Mouse (Mus musculus) natural killer cell, adult 2 months (primary cell): ENCODE measurements around the gene Zfp12.

Source experiments
- DNase-seq, 2 experiments: peaks; one replicate each; pipeline ENCODE4 v3.0.0; 2022; ENCODE audit warnings: low spot score in 2 of 2

Gene Zfp12

DNA sequence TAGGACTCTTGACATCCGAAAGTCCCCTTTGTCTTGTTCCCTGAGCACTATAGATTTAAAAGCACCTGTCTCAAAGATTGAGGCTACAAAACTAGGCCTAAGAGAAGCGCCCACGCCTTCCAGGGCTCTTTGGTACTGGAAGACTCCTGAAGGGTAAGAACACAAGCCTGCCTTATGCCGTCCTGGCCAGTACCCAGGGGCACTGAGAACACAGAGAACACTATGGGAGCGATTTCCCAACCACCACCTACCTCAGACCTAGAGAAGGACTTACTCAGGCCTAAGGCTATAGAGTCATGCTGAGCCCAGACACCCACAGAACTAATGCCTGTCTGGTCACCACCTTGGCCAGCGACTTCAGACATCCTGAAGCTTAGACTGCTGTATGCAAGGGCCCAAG, 31.8 kb downstream of the Zfp12 start:
- no peak for DNase-seq

DNA sequence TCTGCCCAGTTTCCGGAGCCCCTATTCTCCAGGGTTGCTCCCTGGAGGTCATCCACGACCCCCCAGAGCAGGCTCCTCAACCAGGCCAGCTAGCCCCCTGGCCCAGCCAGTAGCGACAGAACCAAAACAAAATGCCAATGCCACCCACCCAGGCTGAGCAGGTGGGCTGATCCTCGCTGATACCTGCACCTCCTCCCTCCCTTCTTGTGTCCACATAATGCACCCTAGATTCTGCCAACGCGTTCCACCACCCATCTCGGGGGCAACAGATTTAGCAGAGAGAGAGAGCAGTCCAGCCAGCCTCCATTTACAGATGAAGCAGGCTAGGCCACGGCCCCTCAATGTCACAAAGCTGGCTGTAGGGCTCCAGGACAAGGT, 34.0 kb downstream of the Zfp12 start:
- no peak for DNase-seq

DNA sequence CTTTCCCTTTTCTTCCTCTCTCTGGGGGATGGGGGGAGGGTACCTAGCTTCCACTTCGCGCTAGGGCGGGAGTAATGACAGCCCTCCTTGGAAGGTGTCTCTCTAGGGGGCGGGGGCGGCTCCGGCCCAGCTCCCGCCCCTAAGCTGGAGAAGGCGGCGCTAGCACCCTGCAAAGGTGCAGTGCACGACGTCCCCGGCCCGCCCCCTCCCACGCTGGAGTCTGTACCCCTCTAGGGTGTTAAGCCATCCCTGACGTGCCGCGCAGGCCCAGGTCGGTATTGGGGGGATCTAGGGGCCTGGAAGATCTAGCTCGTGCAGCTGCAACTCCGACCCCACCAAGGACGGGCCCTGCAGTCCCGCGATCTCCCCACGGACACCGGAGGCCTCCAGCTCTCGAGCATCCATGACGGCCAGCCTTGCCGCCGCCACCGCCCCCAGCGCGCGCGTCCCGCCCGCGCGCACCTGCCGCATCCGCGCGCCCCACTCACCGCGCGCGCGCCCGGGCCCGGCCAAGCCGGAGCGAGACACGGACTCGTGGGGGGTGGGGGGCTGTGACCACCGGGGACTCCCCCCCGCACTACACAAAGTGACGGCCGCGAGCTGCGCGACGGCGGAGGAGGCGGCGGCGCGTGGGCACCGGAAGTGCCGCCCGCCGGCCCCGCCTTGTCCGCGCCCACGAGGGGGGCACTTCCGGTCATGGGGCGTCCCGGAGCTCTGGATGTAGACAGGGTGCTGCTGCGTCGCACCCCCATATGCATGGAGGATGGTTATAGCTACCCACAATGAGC, 34.6 kb downstream of the Zfp12 start, which contains the start of gene Zfp316:
Gene Zfp316 (minus strand): TSS at position 660 of the 788 bp plus-strand sequence.
- peak; percentile 48 to 53 for DNase-seq

DNA sequence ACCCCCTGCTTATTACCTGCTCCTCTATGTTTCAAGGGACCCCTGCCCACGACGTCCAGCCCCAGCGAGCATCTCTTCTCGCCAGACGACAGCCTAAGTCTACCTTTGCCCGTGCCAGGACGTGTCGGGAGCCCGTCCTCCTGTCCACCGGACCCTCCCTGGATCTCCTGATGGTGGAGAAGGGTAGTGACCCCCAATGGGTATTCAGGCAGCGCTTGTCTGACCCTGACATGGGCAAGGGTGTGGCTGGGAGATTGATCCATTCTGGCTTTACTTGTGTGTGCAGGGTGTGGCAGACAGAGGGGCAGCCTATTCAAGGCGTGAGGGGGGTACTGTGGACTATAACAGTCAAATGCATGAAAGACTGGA, 35.2 kb downstream of the Zfp12 start:
- no peak for DNase-seq

DNA sequence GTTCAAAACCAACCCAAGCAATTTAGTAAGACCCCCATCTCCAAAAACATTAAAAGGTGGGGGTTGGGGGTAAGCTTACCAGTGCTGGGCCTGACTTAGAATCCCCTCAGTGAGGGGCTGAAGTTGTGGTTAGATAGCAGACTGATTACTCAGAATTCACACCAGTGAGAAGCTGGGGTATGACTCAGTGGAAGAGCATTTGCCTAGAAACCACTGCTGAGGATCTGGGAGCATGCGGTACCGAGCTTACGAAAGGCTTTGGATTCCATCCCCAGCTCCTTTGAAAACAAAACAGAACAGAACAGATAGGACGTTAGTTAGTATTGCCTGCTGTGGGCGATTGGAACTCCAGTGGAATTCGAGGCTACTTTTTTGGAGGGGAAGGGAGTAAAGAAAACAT, 36.7 kb downstream of the Zfp12 start:
- DNase-seq = no peak

DNA sequence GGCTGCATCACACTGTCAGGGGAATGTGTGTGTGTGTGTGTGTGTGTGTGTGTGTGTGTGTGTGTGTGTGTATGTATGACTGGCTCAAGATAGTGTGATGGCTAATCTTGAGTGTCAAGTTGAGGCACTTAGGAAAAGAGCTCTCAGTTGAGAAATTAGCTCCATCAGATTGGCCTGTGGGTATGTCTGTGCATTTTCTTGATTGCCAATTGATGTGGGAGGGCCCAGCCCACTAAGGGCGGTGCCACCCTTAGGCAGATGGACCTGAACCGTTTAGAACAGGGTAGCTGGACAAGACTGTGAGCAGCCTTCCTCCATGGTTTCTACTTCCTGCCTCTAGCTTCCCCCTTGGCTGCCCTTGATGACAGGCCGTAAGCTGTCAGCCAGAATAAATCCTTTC, 37.1 kb downstream of the Zfp12 start:
- DNase-seq = no peak

DNA sequence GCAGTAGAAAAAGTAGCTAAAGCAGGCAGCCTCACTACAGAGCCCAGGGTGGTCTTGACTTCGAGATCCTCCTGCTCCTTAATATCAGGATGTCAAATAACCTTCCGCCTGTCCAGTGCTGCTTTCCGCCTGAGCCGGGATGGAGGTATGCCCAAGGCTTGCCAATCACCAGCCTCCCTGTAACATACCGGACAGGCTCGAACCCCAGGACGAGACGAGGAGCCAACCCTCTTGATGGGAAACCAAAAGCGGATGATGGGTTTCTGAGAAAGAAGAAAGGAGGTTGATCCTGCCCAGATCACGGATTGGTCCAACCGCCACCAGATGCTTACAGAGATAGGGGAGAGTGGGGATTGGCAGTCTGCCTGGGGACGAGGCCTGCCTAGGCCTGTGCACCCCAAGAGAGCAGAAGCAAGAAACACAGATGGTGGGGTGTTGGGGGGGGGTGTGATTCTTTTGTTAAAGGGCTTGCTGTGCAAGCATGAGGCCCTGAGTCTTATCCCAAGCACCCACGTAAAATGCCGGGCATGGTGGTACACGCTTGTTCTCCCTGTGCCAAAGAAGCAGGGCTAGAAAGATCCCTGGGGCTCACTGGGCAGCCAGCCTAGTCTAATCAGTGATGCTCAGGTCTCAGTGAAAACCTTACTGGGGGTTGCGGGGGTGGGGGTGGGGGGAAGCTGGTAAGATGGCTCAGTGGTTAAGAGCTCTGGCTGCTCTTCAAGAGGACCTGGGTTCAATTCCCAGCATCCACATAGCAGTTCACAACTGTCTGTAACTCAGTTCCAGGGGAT, 37.8 kb downstream of the Zfp12 start:
- DNase-seq = no peak

DNA sequence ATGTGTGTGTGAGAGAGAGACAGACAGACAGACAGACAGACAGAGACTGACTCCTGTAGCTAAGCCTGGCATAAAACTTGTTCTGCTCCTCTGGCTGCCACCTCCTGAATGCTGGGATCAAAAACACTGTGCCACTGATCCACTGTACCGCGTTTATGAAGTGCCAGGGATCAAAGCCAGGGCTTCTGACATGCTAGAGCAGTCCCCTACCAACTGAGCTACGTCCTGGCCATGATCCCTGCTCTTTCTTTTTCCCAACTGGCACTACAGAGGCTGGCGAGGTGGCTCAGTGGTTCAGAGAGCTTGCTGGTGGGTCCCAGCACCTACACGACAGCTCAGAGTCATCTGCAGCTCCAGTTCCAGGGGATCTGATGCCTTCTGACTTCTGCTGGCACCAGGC, 40.8 kb downstream of the Zfp12 start:
- no peak for DNase-seq

DNA sequence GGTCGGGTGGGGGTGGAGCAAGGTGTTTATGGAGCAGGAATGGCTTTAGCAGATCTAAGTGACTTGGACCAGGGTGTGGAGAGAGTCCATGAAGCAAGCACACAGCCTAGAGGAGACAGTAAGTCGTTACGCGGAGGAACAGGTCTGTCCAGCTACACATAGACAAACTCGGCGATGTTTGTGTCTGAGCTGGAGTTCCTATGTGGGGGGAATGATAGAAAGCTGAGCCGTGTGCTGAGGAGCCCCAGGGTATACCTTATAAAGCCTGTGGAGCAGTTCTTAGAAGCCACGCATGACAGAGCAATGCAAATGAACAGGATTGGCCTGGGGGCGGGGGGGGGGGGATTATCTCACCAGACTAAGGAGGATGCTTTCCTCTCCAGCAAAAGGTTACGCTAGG, 44.3 kb downstream of the Zfp12 start:
- no peak for DNase-seq

DNA sequence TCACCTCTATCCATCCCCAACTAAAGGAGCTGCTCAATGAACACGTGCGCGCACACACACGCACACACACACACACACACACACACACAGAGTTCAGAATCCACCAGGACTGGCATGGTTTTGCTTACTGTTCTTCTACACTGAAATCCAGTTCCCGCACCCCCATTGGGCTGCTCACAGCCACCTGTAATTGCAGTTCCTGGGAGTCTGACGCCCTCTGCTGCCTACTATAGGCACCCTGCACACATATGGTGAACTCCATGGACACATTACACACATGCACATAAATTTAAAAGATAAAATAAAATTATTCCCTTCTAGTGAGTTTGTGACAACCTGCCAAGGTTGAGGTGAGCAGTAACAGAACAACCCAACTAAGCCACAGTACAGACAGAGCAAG, 49.8 kb downstream of the Zfp12 start:
- no peak for DNase-seq

DNA sequence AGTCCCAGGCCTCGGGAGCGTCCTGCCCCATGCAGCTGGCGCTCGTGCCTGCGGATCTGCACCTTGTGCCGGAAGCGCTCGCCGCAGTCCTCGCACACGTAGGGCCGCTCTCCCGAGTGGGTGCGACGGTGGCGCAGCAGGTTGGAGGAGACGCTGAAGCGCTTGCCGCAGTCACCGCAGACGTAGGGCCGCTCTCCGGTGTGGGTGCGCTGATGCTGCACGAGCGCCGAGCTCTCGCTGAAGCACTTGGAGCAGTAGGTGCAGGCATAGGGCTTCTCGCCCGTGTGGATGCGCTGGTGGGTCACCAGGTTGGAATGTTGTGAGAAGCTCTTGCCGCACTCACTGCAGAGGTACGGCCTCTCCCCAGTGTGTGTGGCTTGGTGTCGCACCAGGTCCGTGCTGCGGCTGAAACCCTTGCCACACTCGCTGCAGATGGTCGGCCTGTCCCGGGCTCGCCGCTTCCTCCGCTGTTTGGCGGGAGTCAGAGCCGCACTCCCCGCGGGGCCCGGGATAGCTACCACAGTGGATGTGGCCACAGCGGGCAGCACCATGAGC, 52.9 kb downstream of the Zfp12 start:
- DNase-seq = no peak

DNA sequence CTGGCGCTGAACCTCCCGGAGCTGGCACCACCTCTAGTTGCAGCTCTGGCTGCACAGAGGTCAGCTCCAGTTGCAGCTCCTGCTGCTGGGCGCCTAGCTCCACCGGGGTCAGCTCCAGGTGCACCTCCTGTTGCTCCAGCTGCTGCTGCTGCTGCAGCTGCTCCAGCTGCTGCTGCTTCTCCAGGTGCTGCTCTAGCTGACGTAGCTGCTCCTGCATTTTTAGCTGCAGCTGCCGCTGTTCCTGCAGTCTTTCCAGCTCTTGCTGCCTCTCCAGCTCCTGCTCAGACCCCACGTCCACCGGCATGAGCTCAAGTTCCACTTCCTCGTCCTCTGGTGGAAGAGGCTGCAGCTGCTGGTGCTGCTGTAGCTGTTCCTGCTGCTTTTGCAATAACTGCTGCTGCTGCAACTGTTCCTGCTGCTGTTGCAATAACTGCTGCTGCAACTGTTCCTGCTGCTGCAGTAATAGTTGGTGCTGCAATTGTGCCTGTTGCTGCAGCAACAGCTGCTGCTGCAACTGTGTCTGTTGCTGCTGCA, 53.5 kb downstream of the Zfp12 start:
- no peak for DNase-seq

DNA sequence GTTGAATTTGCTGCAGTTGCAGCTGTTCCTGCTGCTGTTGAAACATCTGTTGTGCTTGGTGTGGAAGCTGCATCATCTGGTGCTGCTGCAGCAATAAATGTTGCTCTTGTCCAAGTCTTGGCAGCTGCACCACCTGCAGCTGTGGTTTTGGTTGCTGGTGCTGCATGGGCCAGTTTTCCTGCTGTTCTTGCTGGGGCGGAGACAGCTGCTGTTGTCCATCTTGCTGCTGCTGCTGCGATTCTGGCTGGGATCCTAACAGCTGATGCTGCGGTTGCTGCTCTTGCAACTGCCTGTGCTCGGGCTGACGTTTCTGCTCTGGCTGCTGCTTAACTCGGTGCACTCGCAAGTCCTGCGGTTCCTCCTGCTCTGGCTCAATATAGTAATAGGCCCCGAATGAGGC, 54.3 kb downstream of the Zfp12 start:
- no peak for DNase-seq

DNA sequence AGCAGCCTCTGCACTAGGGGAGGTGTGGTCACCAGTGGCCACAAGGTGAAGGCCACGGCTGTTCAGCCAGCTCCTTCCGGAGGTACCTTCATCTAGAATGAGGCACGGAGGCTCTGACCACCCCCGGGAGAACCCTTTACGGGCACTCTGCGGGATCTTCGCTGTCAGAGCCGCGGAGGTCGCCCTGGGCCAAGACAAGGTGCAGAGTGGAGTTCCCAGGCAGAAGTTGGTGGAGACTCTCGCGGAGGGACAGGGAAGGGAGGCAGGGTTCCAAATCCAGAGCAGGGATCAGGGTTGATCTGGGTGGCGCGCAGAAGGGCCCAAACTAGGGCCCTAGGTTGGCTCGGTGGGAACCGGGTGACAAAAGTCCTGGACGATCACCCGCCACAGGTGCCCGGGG, 57.9 kb downstream of the Zfp12 start:
- DNase-seq = no peak

DNA sequence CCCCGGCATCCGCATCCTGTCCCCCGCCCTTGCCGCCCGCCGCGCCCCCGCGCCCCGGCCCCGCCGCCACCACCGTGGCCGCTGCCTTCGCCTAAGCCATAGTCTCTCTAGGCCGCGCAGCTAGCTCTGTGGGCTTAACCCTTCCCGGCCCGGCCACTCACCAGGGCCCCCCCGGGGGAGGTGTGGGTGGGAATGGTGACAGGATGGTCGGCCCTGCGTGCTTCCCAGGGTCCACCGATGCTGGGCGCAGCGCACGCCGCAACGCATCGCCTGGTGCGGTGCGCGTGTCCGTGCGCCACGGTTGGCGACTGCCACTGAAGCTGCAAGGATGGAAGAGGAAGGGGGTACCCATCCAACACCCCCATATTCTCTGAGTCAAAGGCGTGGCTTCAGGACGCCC, 58.4 kb downstream of the Zfp12 start, which contains the start of gene Zfp853:
Gene Zfp853 (minus strand): TSS at position 220 of the 400 bp plus-strand sequence.
- DNase-seq = no peak

DNA sequence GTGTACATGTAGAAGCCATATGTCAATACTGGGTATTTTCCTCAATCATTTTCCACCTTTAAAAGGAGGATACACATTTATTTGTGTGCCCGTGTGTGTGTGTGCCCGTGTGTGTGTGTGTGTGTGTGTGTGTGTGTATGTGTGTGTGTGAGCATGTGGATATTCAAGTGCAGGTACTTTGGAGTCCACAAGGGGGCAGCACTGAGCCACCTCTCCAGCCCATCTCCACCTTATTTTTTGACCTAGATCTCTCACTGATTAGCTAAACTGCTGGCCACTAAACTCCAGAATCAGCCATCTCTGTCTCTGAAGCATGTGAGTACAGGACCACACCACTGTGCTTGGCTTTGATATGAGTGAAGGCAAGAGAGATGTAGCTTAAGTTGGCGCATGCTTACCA, 59.9 kb downstream of the Zfp12 start:
- no peak for DNase-seq

DNA sequence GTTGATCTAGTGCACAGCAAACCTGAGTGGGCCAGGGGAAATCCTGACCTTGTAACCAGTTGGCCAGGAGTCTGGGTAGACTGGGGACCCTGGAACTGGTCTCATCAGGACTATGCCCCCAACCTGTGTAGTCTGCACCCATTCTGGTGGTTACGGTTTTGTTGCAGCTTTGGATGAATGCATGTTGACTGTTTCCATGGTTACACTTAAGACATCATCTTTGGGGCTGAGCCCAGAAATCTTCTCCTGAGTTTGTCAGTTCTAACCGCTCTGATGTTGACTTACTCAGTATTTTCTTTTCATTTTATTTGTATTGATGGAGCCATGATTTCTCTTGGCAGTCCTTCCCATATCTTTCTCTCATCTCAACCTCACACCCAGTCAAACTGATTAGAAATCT, 60.4 kb downstream of the Zfp12 start:
- DNase-seq = no peak

DNA sequence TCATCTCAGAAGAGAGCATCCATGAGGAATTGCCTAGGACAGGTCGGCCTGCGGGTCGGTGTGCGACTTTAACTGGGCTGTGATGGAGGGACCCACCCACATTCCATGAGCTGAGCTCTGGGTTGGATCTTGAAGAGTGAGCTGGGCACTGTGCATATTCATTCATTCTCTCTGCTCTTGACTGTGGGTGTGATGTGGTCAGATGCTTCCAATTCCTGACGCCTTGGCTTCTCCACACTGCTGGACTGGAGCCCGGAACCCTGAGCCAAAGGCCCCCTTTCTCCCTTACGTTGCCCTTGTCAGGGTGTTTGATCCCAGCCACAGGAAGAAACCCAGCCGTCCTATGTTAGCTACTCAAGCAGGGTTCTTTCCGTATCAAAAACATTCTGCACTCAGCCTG, 63.0 kb downstream of the Zfp12 start:
- no peak for DNase-seq

DNA sequence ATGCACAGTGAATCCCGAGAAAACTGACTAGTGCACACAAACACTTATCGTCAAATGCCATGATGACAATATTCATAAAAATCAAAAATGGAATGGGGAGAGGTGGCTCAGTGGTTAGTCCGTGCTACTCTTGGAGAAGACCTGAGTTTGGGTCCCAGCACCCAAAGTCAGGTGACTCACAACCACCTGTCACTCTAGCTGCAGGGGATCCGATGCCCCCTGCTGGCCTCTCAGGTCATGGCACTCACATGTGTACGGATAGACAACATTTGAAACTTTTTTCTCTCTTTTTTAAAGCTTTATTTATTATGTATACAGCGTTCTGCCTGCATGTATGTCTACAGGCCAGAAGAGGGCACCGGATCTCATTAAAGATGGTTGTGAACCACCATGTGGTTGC, 63.4 kb downstream of the Zfp12 start:
- DNase-seq = no peak
